Comparison of ENCODE assay signal across 32 mouse cellular contexts in genomic region chr11:67561631-67562030, GRCm38 (mm10).
A peak's percentile ranks its signal among the peaks of the same experiment; 100 is the strongest.
DNase-seq lines count a peak whose midpoint lies in the region; ATAC-seq lines count a peak whose summit lies in the region.
"Had no signal": no experiment of that assay in that cellular context is flagged by ENCODE, and none has a peak within 500 bp of the region (broad histone marks: within the 10 kb centered on the region; RNA-seq: fewer than 3 reads in every experiment).

No protein-coding gene starts in this region.

- no peak overlapping the region for H3K9ac ChIP-seq in heart, embryonic 15.5 days
- no peak overlapping the region for H3K9ac ChIP-seq in liver, embryonic 11.5 days (ENCODE audit: low read depth, low read length)
- H3K9ac ChIP-seq: embryonic facial prominence, embryonic 15.5 days; forebrain, embryonic 12.5 days; forebrain, postnatal 0 days; hindbrain, embryonic 13.5 days; liver, embryonic 13.5 days; midbrain, embryonic 15.5 days; neural tube, embryonic 15.5 days had no signal

- no peak overlapping the region for H3K4me3 ChIP-seq in heart, embryonic 10.5 days
- H3K4me3 ChIP-seq in heart, embryonic 15.5 days: no peak overlapping the region
- H3K4me3 ChIP-seq in liver, embryonic 11.5 days (ENCODE audit: low read depth, low read length): no peak overlapping the region
- H3K4me3 ChIP-seq: embryonic facial prominence, embryonic 10.5 days; embryonic facial prominence, embryonic 15.5 days; forebrain, embryonic 12.5 days; hindbrain, embryonic 13.5 days; liver, embryonic 13.5 days; megakaryocyte, embryonic 14.5 days; midbrain, embryonic 15.5 days; neural tube, embryonic 15.5 days had no signal

- no peak overlapping the region for H3K4me2 ChIP-seq in heart, embryonic 15.5 days
- H3K4me2 ChIP-seq in liver, embryonic 11.5 days: no peak overlapping the region
- H3K4me2 ChIP-seq: embryonic facial prominence, embryonic 15.5 days; forebrain, embryonic 12.5 days; hindbrain, embryonic 13.5 days; liver, embryonic 13.5 days; midbrain, embryonic 15.5 days; neural tube, embryonic 15.5 days had no signal

- H3K4me1 ChIP-seq in heart, embryonic 10.5 days: peaks cover 64% of the 10 kb centered on the region
- H3K4me1 ChIP-seq in heart, embryonic 15.5 days (replicated peaks): peaks cover 50% of the 10 kb centered on the region
- H3K4me1 ChIP-seq in liver, embryonic 11.5 days (replicated peaks; ENCODE audit: control insufficient read depth, insufficient read depth, low read length): peaks cover 36% of the 10 kb centered on the region

- H3K36me3 ChIP-seq in heart, embryonic 10.5 days: no peaks in the 10 kb centered on the region
- no peaks in the 10 kb centered on the region for H3K36me3 ChIP-seq in heart, embryonic 15.5 days
- no peaks in the 10 kb centered on the region for H3K36me3 ChIP-seq in liver, embryonic 11.5 days (ENCODE audit: control insufficient read depth, insufficient read depth, low read length)
- H3K36me3 ChIP-seq: embryonic facial prominence, embryonic 10.5 days; embryonic facial prominence, embryonic 15.5 days; forebrain, embryonic 12.5 days; hindbrain, embryonic 13.5 days; liver, embryonic 13.5 days; midbrain, embryonic 15.5 days; neural tube, embryonic 15.5 days had no signal

- H3K27ac ChIP-seq in heart, embryonic 10.5 days: no peak overlapping the region
- H3K27ac ChIP-seq in heart, embryonic 15.5 days: peak overlapping the region; percentile 41; the same call in 1 of the 2 replicates
- no peak overlapping the region for H3K27ac ChIP-seq in liver, embryonic 11.5 days (ENCODE audit: low read depth, low read length)
- H3K27ac ChIP-seq: embryonic facial prominence, embryonic 10.5 days; embryonic facial prominence, embryonic 15.5 days; forebrain, embryonic 12.5 days; hindbrain, embryonic 13.5 days; kidney, postnatal 0 days; liver, embryonic 13.5 days; midbrain, embryonic 15.5 days; neural tube, embryonic 15.5 days; stomach, postnatal 0 days had no signal

- intact Hi-C loops in heart, postnatal 25 days (cut with DNase I): no loop called here

- ATAC-seq in heart, embryonic 15.5 days (replicated peaks; ENCODE audit: insufficient number of reproducible peaks, insufficient read depth, low FRiP score, low read depth): peak; percentile 78
- no peak for ATAC-seq in liver, embryonic 11.5 days (replicated peaks; ENCODE audit: low FRiP score)
- ATAC-seq: forebrain, postnatal 0 days; lung, postnatal 0 days; midbrain, embryonic 15.5 days had no signal

- H3K9me3 ChIP-seq in heart, embryonic 10.5 days: no peaks in the 10 kb centered on the region
- H3K9me3 ChIP-seq in heart, embryonic 15.5 days (replicated peaks): no peaks in the 10 kb centered on the region
- no peaks in the 10 kb centered on the region for H3K9me3 ChIP-seq in liver, embryonic 11.5 days (ENCODE audit: control insufficient read depth, low read length)
- H3K9me3 ChIP-seq: embryonic facial prominence, embryonic 10.5 days; embryonic facial prominence, embryonic 15.5 days; forebrain, embryonic 12.5 days; hindbrain, embryonic 13.5 days; liver, embryonic 13.5 days; megakaryocyte, embryonic 14.5 days; midbrain, embryonic 15.5 days; neural tube, embryonic 15.5 days had no signal

- peak; percentile 79 for DNase-seq in heart, embryonic 10.5 days (ENCODE audit: low spot score)
- DNase-seq in heart, adult 9 months (ENCODE audit: low spot score in 2 of 2): no peak
- DNase-seq in heart, postnatal 25 days (ENCODE audit: low spot score): no peak
- DNase-seq in retina, postnatal 1 day: peak; percentile 24
- no peak for DNase-seq in retina, embryonic 14.5 days (ENCODE audit: low spot score)
- DNase-seq in liver, embryonic 11.5 days (ENCODE audit: low spot score): no peak
- DNase-seq: adrenal gland, postnatal 25 days; cerebellum, adult 11-12 months; cerebellum, adult 9-11 months; forebrain, postnatal 0 days; gastrocnemius, postnatal 14 days; kidney, adult 8-10 months; kidney, postnatal 4 days; left cerebral cortex, postnatal 4 days; liver, embryonic 13.5 days; lung, adult 18-20 months; lung, postnatal 4 days; right cerebral cortex, adult 18-20 months; spleen, adult 18-20 months; thymus, adult 18-20 months; thymus, postnatal 25 days had no signal

- 11% methylated on average over 4 of the region's 4 CpGs for WGBS in heart, embryonic 10.5 days
- 19% methylated on average over 4 of the region's 4 CpGs for WGBS in heart, embryonic 15.5 days
- 39% methylated on average over 4 of the region's 4 CpGs for WGBS in liver, embryonic 11.5 days

- no peaks in the 10 kb centered on the region for H3K27me3 ChIP-seq in heart, embryonic 10.5 days (ENCODE audit: insufficient read depth, poor library complexity, severe bottlenecking)
- H3K27me3 ChIP-seq in heart, embryonic 15.5 days: no peaks in the 10 kb centered on the region
- no peaks in the 10 kb centered on the region for H3K27me3 ChIP-seq in liver, embryonic 11.5 days (replicated peaks; ENCODE audit: control insufficient read depth, insufficient read depth, low read length)
- H3K27me3 ChIP-seq: embryonic facial prominence, embryonic 15.5 days; forebrain, embryonic 12.5 days; hindbrain, embryonic 13.5 days; liver, embryonic 13.5 days; midbrain, embryonic 15.5 days; neural tube, embryonic 15.5 days had no signal

Comparison
In these comparisons a context has a peak if more than half of its experiments do, and no peak if none do; other contexts are left out.
1. DNase-seq: peak in heart, embryonic 10.5 days (single experiment) and retina, postnatal 1 day (single experiment); none in heart, adult 9 months (0 of 2), heart, postnatal 25 days (single experiment), retina, embryonic 14.5 days (single experiment) and liver, embryonic 11.5 days (single experiment).